Mouse (Mus musculus) heart, postnatal 0 days (tissue): Measurements from ENCODE around the gene D1Ertd622e.

Experiments
- CTCF ChIP-seq: IDR thresholded peaks from 2 replicates; pipeline ENCODE4 v1.5.1; 2016; ENCODE audit warnings: antibody characterized with exemption, control low read depth, low read depth
- EP300 ChIP-seq: IDR thresholded peaks from 2 replicates; pipeline ENCODE4 v1.6.1; 2016; ENCODE audit warnings: antibody characterized with exemption, low read depth

DNA sequence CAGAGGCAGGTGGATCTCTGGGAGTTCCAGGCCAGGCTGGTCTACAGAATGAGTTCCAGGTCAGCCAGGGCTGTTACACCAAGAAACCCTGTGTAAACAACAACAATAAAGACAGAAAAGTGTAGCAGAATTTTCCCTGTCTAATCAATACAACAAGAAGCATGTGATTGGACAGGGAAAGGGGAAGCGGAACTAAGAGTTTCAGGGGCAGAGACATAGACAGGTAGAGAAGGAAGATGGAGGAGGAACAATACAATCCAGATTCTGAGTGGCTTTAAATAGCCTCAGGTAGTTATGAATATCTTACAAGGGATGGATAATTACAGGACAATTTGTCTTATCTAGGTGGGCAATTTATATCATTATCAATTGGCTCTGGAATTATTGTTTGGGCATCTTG lies 5.4 kb upstream of the D1Ertd622e start:
- no peak for TF ChIP-seq CTCF
- no peak for TF ChIP-seq EP300
